Mouse (Mus musculus) midbrain, postnatal 0 days (tissue): ENCODE results near the gene Camkv. TPM values are rescaled to one million over a fixed set of nuclear protein-coding genes. Genes with fewer than 3 reads are reported as not detected.

Experiments
- ATAC-seq: fragments of 200-750 bp; cut with Nextera tagmentation; 2 replicates; pipeline ENCODE4 v1.8.0; 2017; ENCODE audit warnings: moderate number of reproducible peaks, mild to moderate bottlenecking, moderate TSS enrichment, moderate library complexity; ENCODE audit not compliant: low FRiP score
- DNase-seq: peaks from one replicate; pipeline ENCODE4 v3.0.0-alpha.2; 2015; ENCODE audit warnings: low spot score
- H3K27ac ChIP-seq: fragments of 300-500 bp; sonication (generic); 2 replicates; pipeline ENCODE4 v1.5.1; 2014; ENCODE audit warnings: low read depth, mild to moderate bottlenecking, low read length, mixed read lengths
- H3K27me3 ChIP-seq: fragments of 300-500 bp; sonication (generic); 2 replicates; pipeline ENCODE4 v1.6.1; 2014; ENCODE audit warnings: low read length, control low read depth, mixed read lengths; ENCODE audit not compliant: insufficient read depth
- H3K36me3 ChIP-seq: fragments of 300-500 bp; sonication (generic); 2 replicates; pipeline ENCODE4 v1.6.1; 2014; ENCODE audit warnings: low read length, control low read depth, mixed read lengths; ENCODE audit not compliant: insufficient read depth
- H3K4me1 ChIP-seq: fragments of 300-500 bp; sonication (generic); 2 replicates; pipeline ENCODE4 v1.6.1; 2014; ENCODE audit warnings: mild to moderate bottlenecking, control low read depth, antibody characterized with exemption, low read length, mixed read lengths; ENCODE audit not compliant: insufficient read depth
- H3K4me2 ChIP-seq: fragments of 300-500 bp; sonication (generic); 2 replicates; pipeline ENCODE4 v1.6.1; 2014; ENCODE audit warnings: low read depth, mild to moderate bottlenecking, low read length, mixed read lengths; ENCODE audit not compliant: poor library complexity, severe bottlenecking
- H3K4me3 ChIP-seq: fragments of 300-500 bp; sonication (generic); 2 replicates; pipeline ENCODE4 v1.5.1; 2014; ENCODE audit warnings: low read depth, mild to moderate bottlenecking, low read length, moderate library complexity
- H3K9ac ChIP-seq: fragments of 300-500 bp; sonication (generic); replicated peaks from 2 replicates; pipeline ENCODE4 v1.6.1; 2014; ENCODE audit warnings: mild to moderate bottlenecking, low read length, moderate library complexity, mixed read lengths; ENCODE audit not compliant: poor library complexity, severe bottlenecking
- H3K9me3 ChIP-seq: fragments of 300-500 bp; sonication (generic); 2 replicates; pipeline ENCODE4 v1.6.1; 2016; ENCODE audit warnings: low read length, control low read depth
- CTCF ChIP-seq: IDR thresholded peaks from 2 replicates; pipeline ENCODE4 v1.5.1; 2016; ENCODE audit warnings: antibody characterized with exemption, mild to moderate bottlenecking
- WGBS: fragments of 180-500 bp; shearing (Covaris S2); extraction: QIAGEN DNeasy Blood & Tissue Kit; methylation state at CpG from one replicate; pipeline ENCODE4 v1.1.7; 2014; 5-methylcytosine and 5-hydroxymethylcytosine counted together
- polyA plus RNA-seq: library from polyadenylated mRNA; unstranded; fragments of >200 nt; fragmentation: Nextera tagmentation; extraction: Ambion mirVana; gene quantifications from 2 replicates; pipeline ENCODE4 v1.2.1, GENCODE M21; 2015
- total RNA-seq: library from RNA; depleted of rRNA; stranded (reverse); fragments of >200 nt; gene quantifications from 2 replicates; pipeline ENCODE4 v1.2.3, GENCODE M21; 2014; rRNA removed

The Camkv gene
- total and polyA plus RNA-seq, 2 experiments from 2014 or later, result 133 to 136 TPM

DNA sequence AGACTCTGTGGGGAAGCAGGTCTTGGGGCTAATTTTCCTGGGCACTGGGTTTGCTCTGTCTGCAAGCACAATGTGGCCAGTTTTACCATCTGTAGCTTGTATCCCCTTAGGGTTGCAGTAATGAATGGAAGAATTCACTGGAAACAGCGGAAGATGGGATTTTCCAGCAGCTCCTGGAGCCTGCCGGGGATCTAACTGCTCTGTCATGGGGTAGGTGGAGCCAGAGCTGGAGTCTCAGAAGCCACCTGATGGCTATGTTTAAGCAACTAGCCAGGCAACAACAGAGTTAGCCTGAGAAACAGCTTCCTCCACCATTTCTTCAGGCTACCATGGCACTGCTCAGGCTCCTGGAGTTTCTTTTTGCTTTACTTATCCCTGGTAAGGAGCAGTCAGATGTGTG, 56.7 kb downstream of the Camkv start, which contains the start of gene Cdhr4:
TSS of gene Cdhr4 (plus strand) at position 301 of the 400 bp plus-strand sequence.
- Histone ChIP-seq H3K4me1 (no peaks in the 10 kb centered on the region), H3K9me3 (no peaks in the 10 kb centered on the region), H3K4me2 (no peak within 1 kb of the TSS), H3K9ac (no peak within 1 kb of the TSS), H3K27ac (no peak within 1 kb of the TSS), H3K4me3 (no peak within 1 kb of the TSS), H3K27me3 (no peaks in the 10 kb centered on the region), H3K36me3 (no peaks in the 10 kb centered on the region)
- 46% methylated on average over 2 of the region's 2 CpGs for WGBS
- DNase-seq (no peak), ATAC-seq (no peak)
- no peak for TF ChIP-seq CTCF

DNA sequence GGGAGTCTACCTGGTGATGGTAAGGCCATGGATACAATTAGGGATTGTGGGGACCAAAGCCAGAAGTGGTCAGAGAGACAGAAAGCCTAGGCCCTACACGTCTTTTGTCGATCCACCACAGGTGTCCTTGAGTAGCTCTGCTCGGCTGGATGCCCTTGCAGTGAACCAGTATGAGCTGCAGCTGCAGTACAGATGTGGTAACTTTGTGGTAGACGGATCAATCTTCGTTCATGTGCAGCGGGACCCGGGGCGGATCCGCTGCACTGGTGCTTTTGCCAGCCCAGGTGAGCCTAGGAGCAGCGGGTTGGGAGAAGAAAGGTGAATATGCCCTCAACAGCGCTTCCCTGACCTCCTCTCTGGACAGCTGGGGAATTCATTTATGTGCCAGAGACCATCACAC, 57.5 kb downstream of the Camkv start:
- Histone ChIP-seq H3K9ac (no peak overlapping the region), H3K4me2 (no peak overlapping the region), H3K9me3 (no peaks in the 10 kb centered on the region), H3K4me3 (no peak overlapping the region), H3K4me1 (no peaks in the 10 kb centered on the region), H3K27ac (no peak overlapping the region), H3K27me3 (no peaks in the 10 kb centered on the region), H3K36me3 (no peaks in the 10 kb centered on the region)
- ATAC-seq, result no peak
- WGBS, result 84% methylated on average over 11 of the region's 11 CpGs
- TF ChIP-seq CTCF, result no peak
- DNase-seq, result no peak

DNA sequence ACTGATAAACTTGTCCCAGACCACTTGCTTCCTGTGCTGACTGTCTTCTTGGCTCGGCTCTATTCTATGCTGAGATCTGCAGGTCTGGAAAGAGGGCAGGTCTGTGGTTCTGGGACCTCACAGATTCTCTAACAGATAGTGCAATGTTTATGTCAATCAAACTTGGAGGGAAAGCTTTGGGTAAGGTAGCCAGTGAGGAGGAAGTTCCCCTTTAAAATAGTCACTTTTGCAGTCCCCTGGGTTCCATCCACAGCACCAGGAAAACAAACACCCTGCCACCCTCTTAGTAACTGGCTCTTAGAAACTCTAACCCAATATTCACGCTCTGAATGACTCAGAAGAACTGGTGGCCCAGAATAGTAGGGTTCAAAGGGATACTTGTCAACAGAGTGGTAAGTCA, 59.0 kb downstream of the Camkv start:
- Histone ChIP-seq H3K9me3 (no peaks in the 10 kb centered on the region), H3K4me1 (no peaks in the 10 kb centered on the region), H3K36me3 (no peaks in the 10 kb centered on the region), H3K27ac (no peak overlapping the region), H3K9ac (no peak overlapping the region), H3K27me3 (no peaks in the 10 kb centered on the region), H3K4me3 (no peak overlapping the region), H3K4me2 (no peak overlapping the region)
- no peak for TF ChIP-seq CTCF
- WGBS, result 69% methylated on average over 2 of the region's 2 CpGs
- ATAC-seq (no peak), DNase-seq (no peak)

DNA sequence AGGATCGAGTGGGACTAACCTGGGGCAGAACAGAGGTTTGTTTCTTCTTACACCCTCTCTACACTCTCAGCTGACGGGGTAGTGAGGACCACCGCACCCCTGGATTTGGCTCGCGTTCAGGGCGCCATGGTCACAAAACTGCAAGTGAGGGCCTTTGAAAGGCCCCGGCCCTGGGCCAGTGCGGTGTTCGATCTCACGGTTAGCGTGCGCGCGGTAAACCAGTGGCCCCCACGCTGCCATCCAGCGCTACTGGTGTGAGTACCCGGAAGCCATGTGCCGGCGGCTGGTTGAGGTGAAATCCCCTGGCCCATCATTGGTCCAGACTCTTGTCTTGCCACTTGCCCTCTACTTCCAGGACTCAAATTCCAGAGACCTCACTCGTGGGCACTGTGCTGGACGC, 60.0 kb downstream of the Camkv start:
- Histone ChIP-seq H3K9ac (no peak overlapping the region), H3K27ac (no peak overlapping the region), H3K36me3 (no peaks in the 10 kb centered on the region), H3K27me3 (no peaks in the 10 kb centered on the region), H3K4me1 (no peaks in the 10 kb centered on the region), H3K4me2 (no peak overlapping the region), H3K4me3 (no peak overlapping the region), H3K9me3 (no peaks in the 10 kb centered on the region)
- ATAC-seq, result no peak
- WGBS, result 97% methylated on average over 21 of the region's 21 CpGs
- TF ChIP-seq CTCF, result no peak
- DNase-seq, result no peak

GRCm38 (mm10) chr9:107996049-107996448, 60.6 kb downstream of the Camkv start, which contains the start of gene Gm20662:
Gene Gm20662 (plus strand): TSS chr9:107996349.
- Histone ChIP-seq H3K4me2 (no peak within 1 kb of the TSS), H3K9ac (no peak within 1 kb of the TSS; the same call in 1 of the 2 replicates), H3K27ac (no peak within 1 kb of the TSS), H3K4me3 (no peak within 1 kb of the TSS), H3K4me1 (no peaks in the 10 kb centered on the region), H3K27me3 (no peaks in the 10 kb centered on the region), H3K36me3 (no peaks in the 10 kb centered on the region), H3K9me3 (no peaks in the 10 kb centered on the region)
- ATAC-seq (no peak), DNase-seq (no peak)
- WGBS, result 90% methylated on average over 5 of the region's 5 CpGs
- no peak for TF ChIP-seq CTCF

Other genes with a start within 250 kb of the Camkv start
- gene Sema3f, start 225.2 kb upstream of the Camkv start, total RNA-seq, result 115 and 120 TPM in 2 replicates
- 13.5 and 14.1 TPM in 2 replicates for gene Sema3f, start 225.2 kb upstream of the Camkv start, polyA plus RNA-seq
- 142 and 145 TPM in 2 replicates for gene Rbm5, start 164.7 kb upstream of the Camkv start, total RNA-seq
- 159 and 160 TPM in 2 replicates for gene Rbm5, start 164.7 kb upstream of the Camkv start, polyA plus RNA-seq
- 81.3 and 87.9 TPM in 2 replicates for gene Rbm6, start 62.4 kb upstream of the Camkv start, total RNA-seq
- gene Rbm6, start 62.4 kb upstream of the Camkv start, polyA plus RNA-seq, result 48.8 and 57.9 TPM in 2 replicates
- 23.9 and 24.9 TPM in 2 replicates for gene Mon1a, start 47.5 kb upstream of the Camkv start, total RNA-seq
- gene Mon1a, start 47.5 kb upstream of the Camkv start, polyA plus RNA-seq, result 16.7 and 18.1 TPM in 2 replicates
- 1.2 and 1.8 TPM in 2 replicates for gene Mst1r, start 28.8 kb upstream of the Camkv start, total RNA-seq
- 1.1 and 1.2 TPM in 2 replicates for gene Mst1r, start 28.8 kb upstream of the Camkv start, polyA plus RNA-seq
- gene Actl11, start 7.2 kb upstream of the Camkv start, total RNA-seq, result 0.05 TPM in 1 of 2 replicates, not detected in the other
- not detected in 2 replicates for gene Actl11, start 7.2 kb upstream of the Camkv start, polyA plus RNA-seq
- 9.0 and 11.4 TPM in 2 replicates for gene Traip, start 14.5 kb downstream of the Camkv start, total RNA-seq
- gene Traip, start 14.5 kb downstream of the Camkv start, polyA plus RNA-seq, result 11.6 and 12.0 TPM in 2 replicates
- gene Uba7, start 39.8 kb downstream of the Camkv start, total RNA-seq, result 1.9 and 4.2 TPM in 2 replicates
- 5.0 and 5.7 TPM in 2 replicates for gene Uba7, start 39.8 kb downstream of the Camkv start, polyA plus RNA-seq
- gene Gm20661, start 47.4 kb downstream of the Camkv start, total RNA-seq, result 0.55 TPM in 1 of 2 replicates, not detected in the other
- 0.33 and 0.48 TPM in 2 replicates for gene Gm20661, start 47.4 kb downstream of the Camkv start, polyA plus RNA-seq
- 12.3 and 14.8 TPM in 2 replicates for gene Inka1, start 50.2 kb downstream of the Camkv start, total RNA-seq
- gene Inka1, start 50.2 kb downstream of the Camkv start, polyA plus RNA-seq, result 16.2 and 18.1 TPM in 2 replicates
- 0.42 and 5.6 TPM in 2 replicates for gene Cdhr4, start 56.8 kb downstream of the Camkv start, total RNA-seq
- 0.59 and 1.1 TPM in 2 replicates for gene Cdhr4, start 56.8 kb downstream of the Camkv start, polyA plus RNA-seq
- 3.6 TPM in 1 of 2 replicates, not detected in the other for gene Gm20662, start 60.7 kb downstream of the Camkv start, total RNA-seq
- gene Gm20662, start 60.7 kb downstream of the Camkv start, polyA plus RNA-seq, result 0.31 TPM in 1 of 2 replicates, not detected in the other
- 249 and 272 TPM in 2 replicates for gene Ip6k1, start 66.8 kb downstream of the Camkv start, total RNA-seq
- 90.5 and 94.1 TPM in 2 replicates for gene Ip6k1, start 66.8 kb downstream of the Camkv start, polyA plus RNA-seq
- 13.4 and 18.7 TPM in 2 replicates for gene Gmppb, start 113.6 kb downstream of the Camkv start, total RNA-seq
- 14.9 and 17.8 TPM in 2 replicates for gene Gmppb, start 113.6 kb downstream of the Camkv start, polyA plus RNA-seq
- gene Amigo3, start 117.5 kb downstream of the Camkv start, total RNA-seq, result 2.5 and 3.7 TPM in 2 replicates
- gene Amigo3, start 117.5 kb downstream of the Camkv start, polyA plus RNA-seq, result 1.4 and 1.6 TPM in 2 replicates
- 0.14 TPM in 1 of 2 replicates, not detected in the other for gene Mst1, start 144.8 kb downstream of the Camkv start, total RNA-seq
- gene Mst1, start 144.8 kb downstream of the Camkv start, polyA plus RNA-seq, result not detected in 2 replicates
- gene Rnf123, start 147.7 kb downstream of the Camkv start, total RNA-seq, result 46.3 and 60.6 TPM in 2 replicates
- 44.1 and 49.1 TPM in 2 replicates for gene Rnf123, start 147.7 kb downstream of the Camkv start, polyA plus RNA-seq
- gene Apeh, start 158.9 kb downstream of the Camkv start, total RNA-seq, result 32.3 and 45.1 TPM in 2 replicates
- 38.3 and 42.7 TPM in 2 replicates for gene Apeh, start 158.9 kb downstream of the Camkv start, polyA plus RNA-seq